Mouse (Mus musculus) subcutaneous adipose tissue, adult 2 months (tissue): ENCODE data around the gene Sapcd2. TPM values are rescaled to one million over a fixed set of nuclear protein-coding genes. Genes with fewer than 3 reads are reported as not detected.

Source experiments
- polyA plus RNA-seq: library from polyadenylated mRNA; depleted of rRNA; stranded (reverse); fragments of >200 nt; gene quantifications from 2 replicates; pipeline ENCODE4 v1.2.3, GENCODE M21; 2012; ENCODE audit warnings: low replicate concordance; rRNA removed

The Sapcd2 gene
- polyA plus RNA-seq: 0.57 and 7.9 TPM in 2 replicates

GRCm38 (mm10) chr2:25371764-25372643 lies at the start of gene Sapcd2:
Gene Sapcd2 (plus strand): TSS chr2:25372321.

GRCm38 (mm10) chr2:25332286-25333160 lies 39.6 kb upstream of the Sapcd2 start, which contains the start of gene Man1b1:
Gene Man1b1 (plus strand): TSS chr2:25332338.

DNA sequence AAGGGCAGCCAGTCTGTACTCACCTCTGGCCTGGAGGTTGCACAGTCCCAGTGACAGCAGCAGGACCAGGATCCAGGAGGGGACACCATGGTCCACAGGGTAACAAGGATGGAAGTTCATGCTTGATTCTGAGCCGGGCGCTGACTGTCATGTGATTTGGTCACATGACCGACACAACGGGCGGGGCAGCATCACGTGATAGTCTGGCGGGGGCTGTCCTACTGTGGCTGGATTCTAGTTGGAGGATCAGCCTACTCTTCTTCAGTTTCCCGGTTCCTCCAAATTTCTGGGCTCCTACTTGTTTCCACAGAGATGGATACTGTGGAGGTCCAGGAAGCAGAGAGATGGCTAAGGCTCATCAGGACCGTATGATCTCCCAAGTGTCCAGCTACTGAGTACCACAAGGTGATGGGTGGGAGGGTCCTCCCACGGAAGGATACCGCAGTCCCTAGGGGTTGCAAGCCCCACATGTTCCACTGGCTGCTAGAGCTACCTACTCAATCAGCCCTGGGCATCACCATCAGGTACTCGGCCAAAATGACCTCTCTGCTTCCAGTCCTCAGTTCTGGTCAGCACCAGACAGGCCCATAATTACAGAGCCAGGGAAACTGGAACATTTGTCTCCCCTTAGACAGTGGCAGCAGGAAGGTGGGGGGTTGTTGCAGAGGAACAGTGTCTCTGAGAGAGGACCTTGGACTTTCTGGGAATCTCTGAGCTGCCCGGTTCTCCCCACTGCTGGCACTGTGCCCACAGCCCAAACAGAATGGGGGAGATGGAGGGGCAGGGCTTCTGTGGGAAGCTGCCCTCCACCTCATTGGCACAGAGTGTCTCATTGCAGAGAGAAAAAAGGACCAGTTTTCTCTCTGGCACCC lies 15.7 kb upstream of the Sapcd2 start, which contains the start of gene Dpp7:
Dpp7 (minus strand) TSS at position 152 of the 872 bp plus-strand sequence.

DNA sequence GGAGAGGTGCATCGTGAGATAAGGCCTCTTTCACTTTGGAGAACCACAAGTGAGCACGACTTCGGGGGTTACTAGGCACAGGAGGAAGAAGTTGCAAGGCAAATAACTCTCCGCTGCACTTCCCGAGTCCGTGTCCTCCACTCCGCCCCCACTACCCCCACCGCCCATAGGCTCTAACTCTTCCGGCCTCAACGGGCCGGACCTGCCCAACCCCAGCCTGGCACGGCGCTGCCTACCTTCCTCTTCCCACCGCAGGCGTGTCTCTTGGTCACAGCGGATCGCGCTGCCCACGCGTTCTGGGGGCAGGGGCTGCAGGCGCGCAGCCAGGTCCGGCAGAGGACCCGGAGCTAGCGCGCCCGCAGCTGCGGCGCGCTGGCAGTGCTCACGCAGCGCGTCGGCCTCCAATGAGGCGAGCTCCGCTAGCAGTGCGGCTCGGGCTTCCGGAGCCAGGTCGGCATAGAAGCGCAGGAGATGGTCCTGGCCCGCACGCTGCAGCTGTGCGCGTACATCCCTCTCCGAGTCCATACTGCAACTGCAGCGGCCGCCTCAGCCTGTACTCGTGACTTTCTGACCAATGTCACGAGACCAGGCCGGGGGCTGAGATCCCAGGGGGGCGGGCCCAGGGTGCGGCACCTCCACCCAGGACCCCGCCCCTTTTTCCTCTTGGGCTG lies 6.9 kb upstream of the Sapcd2 start, which contains the start of gene Uap1l1:
Uap1l1 (minus strand) TSS at position 592 of the 671 bp plus-strand sequence.

GRCm38 (mm10) chr2:25395721-25396596 lies 23.8 kb downstream of the Sapcd2 start, which contains the start of gene Entpd2:
Gene Entpd2 (plus strand): TSS chr2:25395874.

DNA sequence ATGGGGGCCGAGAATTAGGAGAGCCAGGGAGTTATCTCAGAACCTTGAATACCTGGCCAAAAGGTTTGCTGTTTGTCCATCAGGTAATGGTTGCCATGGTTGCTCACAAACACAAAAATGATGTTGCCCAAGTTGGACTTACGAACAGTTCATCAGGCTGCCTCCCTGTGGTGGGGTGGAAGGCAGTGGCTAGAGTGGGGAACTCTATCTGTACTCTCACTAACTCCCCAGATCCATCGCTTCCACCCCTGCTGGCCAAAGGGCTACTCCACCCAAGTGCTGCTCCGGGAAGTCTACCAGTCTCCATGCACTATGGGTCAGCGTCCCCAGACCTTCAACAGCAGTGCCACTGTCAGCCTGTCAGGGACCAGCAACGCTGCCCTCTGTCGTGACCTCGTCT lies 26.9 kb downstream of the Sapcd2 start, which contains the start of gene Npdc1:
Npdc1 (plus strand) TSS at position 301 of the 400 bp plus-strand sequence.

DNA sequence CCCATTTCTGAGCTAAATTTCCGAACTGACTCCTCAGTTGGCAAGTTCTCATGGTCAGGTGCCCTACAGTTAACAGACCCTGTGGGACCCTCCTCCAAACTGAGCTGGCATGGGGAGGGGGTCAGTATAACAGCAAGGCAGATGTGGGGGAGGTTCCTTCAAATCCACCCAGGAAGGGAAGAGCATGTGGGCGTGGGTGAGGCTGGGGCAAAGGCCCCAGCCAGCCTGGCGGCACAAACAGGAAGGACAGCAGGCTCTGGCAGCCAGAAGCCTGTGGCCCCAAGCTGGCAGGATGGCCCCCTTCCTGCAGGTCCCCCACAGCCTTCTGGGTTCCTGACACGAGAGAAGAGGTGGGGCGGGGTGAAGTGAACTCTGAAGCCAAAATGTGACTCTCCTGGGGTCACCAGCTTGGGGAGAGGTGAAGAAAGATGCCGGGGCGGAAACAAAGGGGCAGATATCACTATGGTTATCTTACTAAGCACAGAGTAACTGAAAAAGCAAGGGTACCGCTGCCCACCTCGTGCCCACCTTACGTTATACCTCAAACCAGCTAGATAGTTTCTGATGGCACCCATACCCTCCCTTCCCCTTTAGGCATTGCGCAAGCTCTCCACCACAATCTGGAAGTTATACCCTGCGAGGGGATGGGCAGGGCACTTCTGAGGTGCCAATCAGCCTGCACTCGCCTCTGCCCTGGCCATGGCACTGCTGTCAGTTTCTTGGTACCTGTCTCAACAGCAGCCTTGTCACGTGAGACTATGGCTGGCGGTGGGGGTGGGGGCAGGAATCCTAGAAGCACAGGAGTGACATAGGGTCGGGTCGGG lies 50.7 kb downstream of the Sapcd2 start, which contains the start of gene Fut7:
Fut7 (plus strand) TSS at position 681 of the 824 bp plus-strand sequence.

Other genes starting within 250 kb of the Sapcd2 start
- gene Nrarp, start 191.6 kb upstream of the Sapcd2 start, polyA plus RNA-seq: 16.7 and 31.4 TPM in 2 replicates
- gene Tor4a, start 175.4 kb upstream of the Sapcd2 start, polyA plus RNA-seq: 17.9 and 43.8 TPM in 2 replicates
- gene Nelfb, start 160.8 kb upstream of the Sapcd2 start, polyA plus RNA-seq: 75.1 and 111 TPM in 2 replicates
- not detected in 2 replicates for gene Stpg3, start 157.7 kb upstream of the Sapcd2 start, polyA plus RNA-seq
- gene Fam166a, start 153.6 kb upstream of the Sapcd2 start, polyA plus RNA-seq: 0.10 and 0.34 TPM in 2 replicates
- gene Tubb4b, start 147.6 kb upstream of the Sapcd2 start, polyA plus RNA-seq: 485 and 490 TPM in 2 replicates
- gene Slc34a3, start 138.0 kb upstream of the Sapcd2 start, polyA plus RNA-seq: not detected in 2 replicates
- 0.10 TPM in 1 of 2 replicates, not detected in the other for gene Rnf224, start 135.5 kb upstream of the Sapcd2 start, polyA plus RNA-seq
- 1.3 and 10.6 TPM in 2 replicates for gene Rnf208, start 130.1 kb upstream of the Sapcd2 start, polyA plus RNA-seq
- gene Cysrt1, start 129.9 kb upstream of the Sapcd2 start, polyA plus RNA-seq: 0.68 TPM in 1 of 2 replicates, not detected in the other
- 15.6 and 27.5 TPM in 2 replicates for gene AL732309.1, start 125.5 kb upstream of the Sapcd2 start, polyA plus RNA-seq
- 57.1 and 66.0 TPM in 2 replicates for gene Tmem203, start 116.9 kb upstream of the Sapcd2 start, polyA plus RNA-seq
- 11.4 and 33.2 TPM in 2 replicates for gene Tprn, start 109.7 kb upstream of the Sapcd2 start, polyA plus RNA-seq
- gene Ssna1, start 99.9 kb upstream of the Sapcd2 start, polyA plus RNA-seq: 49.0 and 70.1 TPM in 2 replicates
- 155 and 178 TPM in 2 replicates for gene Anapc2, start 99.8 kb upstream of the Sapcd2 start, polyA plus RNA-seq
- not detected in 2 replicates for gene Tmem210, start 84.2 kb upstream of the Sapcd2 start, polyA plus RNA-seq
- 0.13 and 4.6 TPM in 2 replicates for gene Lrrc26, start 82.4 kb upstream of the Sapcd2 start, polyA plus RNA-seq
- 0.09 and 0.18 TPM in 2 replicates for gene Grin1, start 53.1 kb upstream of the Sapcd2 start, polyA plus RNA-seq
- 16.3 and 40.9 TPM in 2 replicates for gene Man1b1, start 40.0 kb upstream of the Sapcd2 start, polyA plus RNA-seq
- gene Dpp7, start 16.0 kb upstream of the Sapcd2 start, polyA plus RNA-seq: 61.1 and 76.0 TPM in 2 replicates
- 24.0 and 65.2 TPM in 2 replicates for gene Uap1l1, start 6.6 kb upstream of the Sapcd2 start, polyA plus RNA-seq
- 78.1 and 108 TPM in 2 replicates for gene Entpd2, start 23.6 kb downstream of the Sapcd2 start, polyA plus RNA-seq
- gene Npdc1, start 27.0 kb downstream of the Sapcd2 start, polyA plus RNA-seq: 272 and 300 TPM in 2 replicates
- 0.62 and 0.96 TPM in 2 replicates for gene Fut7, start 50.9 kb downstream of the Sapcd2 start, polyA plus RNA-seq
- 41.7 and 62.8 TPM in 2 replicates for gene Abca2, start 56.4 kb downstream of the Sapcd2 start, polyA plus RNA-seq
- 1.8 and 3.2 TPM in 2 replicates for gene Clic3, start 84.5 kb downstream of the Sapcd2 start, polyA plus RNA-seq
- gene Paxx, start 88.8 kb downstream of the Sapcd2 start, polyA plus RNA-seq: 79.2 and 84.7 TPM in 2 replicates
- 1.2 and 6.5 TPM in 2 replicates for gene Ptgds, start 97.7 kb downstream of the Sapcd2 start, polyA plus RNA-seq
- 0.33 TPM in 1 of 2 replicates, not detected in the other for gene Lcn12, start 121.6 kb downstream of the Sapcd2 start, polyA plus RNA-seq
- 27.6 and 47.3 TPM in 2 replicates for gene Fbxw5, start 128.4 kb downstream of the Sapcd2 start, polyA plus RNA-seq
- 5.9 and 7.9 TPM in 2 replicates for gene C8g, start 129.4 kb downstream of the Sapcd2 start, polyA plus RNA-seq
- gene Traf2, start 174.6 kb downstream of the Sapcd2 start, polyA plus RNA-seq: 13.9 and 22.5 TPM in 2 replicates
- 127 and 142 TPM in 2 replicates for gene Edf1, start 185.5 kb downstream of the Sapcd2 start, polyA plus RNA-seq
- 1.8 and 5.5 TPM in 2 replicates for gene Mamdc4, start 202.5 kb downstream of the Sapcd2 start, polyA plus RNA-seq
- gene Phpt1, start 202.9 kb downstream of the Sapcd2 start, polyA plus RNA-seq: 48.6 and 87.4 TPM in 2 replicates
- 0.37 and 2.6 TPM in 2 replicates for gene Ajm1, start 209.4 kb downstream of the Sapcd2 start, polyA plus RNA-seq
- 52.3 and 88.3 TPM in 2 replicates for gene Rabl6, start 236.2 kb downstream of the Sapcd2 start, polyA plus RNA-seq
- not detected in 2 replicates for gene Ccdc183, start 245.4 kb downstream of the Sapcd2 start, polyA plus RNA-seq
- gene Tmem141, start 249.7 kb downstream of the Sapcd2 start, polyA plus RNA-seq: 31.8 and 53.1 TPM in 2 replicates